Mouse (Mus musculus) kidney, postnatal 4 days (tissue): ENCODE data around the gene Krtap1-5.

ENCODE experiments used
- DNase-seq, 2 experiments: peaks; one replicate each; pipeline ENCODE4 v3.0.0; 2021; ENCODE audit warnings: mixed read lengths in 2 of 2

The Krtap1-5 gene

GRCm38 (mm10) chr11:99539721-99540120 is 41.1 kb downstream of the Krtap1-5 start:
- peak; percentile 55 to 67 for DNase-seq
